Mouse (Mus musculus) testis, adult 2 months (tissue): ENCODE measurements at regions not wholly inside any gene's neighbourhood (a gene's known extent, or its start where the extent isn't known, plus 50 kb on each side); places are given as distances from the start of the nearest gene placed in this dataset.

Experiments used
- CTCF ChIP-seq: fragments of 200-500 bp; IDR thresholded peaks from 2 replicates; pipeline ENCODE4 v1.5.1; 2012; ENCODE audit warnings: low read depth, mild to moderate bottlenecking, inconsistent platforms, low read length, moderate library complexity; ENCODE audit not compliant: control insufficient read depth, insufficient read depth, insufficient replicate concordance
- POLR2A ChIP-seq: fragments of 200-500 bp; IDR thresholded peaks from 2 replicates; pipeline ENCODE4 v1.6.1; 2012; ENCODE audit warnings: low read depth, mild to moderate bottlenecking, inconsistent platforms, low read length, moderate library complexity; ENCODE audit not compliant: control insufficient read depth

- TF ChIP-seq POLR2A (no peak), CTCF (no peak)
These were observed 57.8 kb upstream of the Rybp start for GRCm38 (mm10) chr6:100345073-100345472.
